Mouse (Mus musculus): ENCODE results near the gene Pnmt.

The Pnmt gene

DNA sequence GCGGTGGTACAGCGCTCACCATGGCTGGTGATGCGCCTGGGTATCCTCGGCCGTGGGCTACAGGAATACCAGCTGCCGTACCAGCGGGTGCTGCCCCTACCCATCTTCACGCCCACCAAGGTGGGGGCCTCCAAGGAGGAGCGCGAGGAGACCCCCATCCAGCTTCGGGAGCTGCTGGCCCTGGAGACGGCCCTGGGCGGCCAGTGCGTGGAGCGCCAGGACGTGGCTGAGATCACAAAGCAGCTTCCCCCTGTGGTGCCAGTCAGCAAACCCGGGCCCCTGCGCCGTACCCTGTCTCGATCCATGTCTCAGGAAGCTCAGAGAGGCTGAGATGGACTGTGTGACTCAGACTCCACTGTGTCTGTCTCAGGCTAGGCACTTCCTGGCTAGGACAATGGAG is 2.0 kb upstream of the Pnmt start:
- DNase-seq (ENCODE audit: low spot score) = no peak

DNA sequence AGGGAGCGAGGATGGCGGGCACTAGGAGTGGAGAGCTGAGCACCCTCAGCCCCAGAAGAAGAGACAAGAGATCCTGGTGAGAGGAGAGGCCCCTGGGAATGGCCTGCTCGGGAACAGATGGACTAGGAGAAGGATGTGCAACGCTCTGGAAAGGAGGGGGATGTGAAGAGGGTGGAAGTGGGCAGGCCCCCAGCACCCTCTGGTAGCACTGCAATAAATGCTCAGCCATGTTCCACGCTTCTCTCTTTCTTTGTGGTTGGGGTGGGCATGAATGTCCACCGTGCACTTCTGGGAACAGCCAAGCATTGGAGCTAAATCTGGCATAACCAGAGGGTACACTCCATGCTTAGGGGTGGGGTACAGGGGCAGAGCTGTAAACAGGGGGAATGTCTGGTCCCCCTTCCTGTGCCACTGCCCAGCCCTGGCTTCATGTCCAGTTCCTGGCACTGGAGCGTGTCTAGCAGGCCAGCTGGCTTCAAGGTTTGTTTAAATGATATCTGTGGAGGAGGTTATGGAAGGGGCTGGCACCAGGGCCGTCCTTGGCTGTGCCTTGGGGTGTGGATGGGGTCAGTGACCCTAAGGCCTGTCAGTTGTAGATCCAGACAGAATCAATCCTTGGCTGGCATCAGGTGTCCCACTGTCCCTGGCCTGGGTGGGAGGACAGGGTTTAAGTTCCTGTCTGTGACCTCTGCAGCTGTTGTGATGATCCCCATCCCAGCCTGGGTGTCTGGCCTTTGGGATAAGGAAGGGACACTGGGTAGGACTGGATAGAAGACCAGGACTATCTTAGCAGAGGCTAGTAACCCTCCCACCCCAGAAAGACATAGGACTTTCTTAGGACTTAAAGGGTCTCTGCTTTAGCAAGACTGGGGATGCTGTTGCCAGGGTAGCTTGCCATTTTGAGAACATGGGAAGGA is 1.3 kb upstream of the Pnmt start:
- DNase-seq (ENCODE audit: low spot score) = no peak

DNA sequence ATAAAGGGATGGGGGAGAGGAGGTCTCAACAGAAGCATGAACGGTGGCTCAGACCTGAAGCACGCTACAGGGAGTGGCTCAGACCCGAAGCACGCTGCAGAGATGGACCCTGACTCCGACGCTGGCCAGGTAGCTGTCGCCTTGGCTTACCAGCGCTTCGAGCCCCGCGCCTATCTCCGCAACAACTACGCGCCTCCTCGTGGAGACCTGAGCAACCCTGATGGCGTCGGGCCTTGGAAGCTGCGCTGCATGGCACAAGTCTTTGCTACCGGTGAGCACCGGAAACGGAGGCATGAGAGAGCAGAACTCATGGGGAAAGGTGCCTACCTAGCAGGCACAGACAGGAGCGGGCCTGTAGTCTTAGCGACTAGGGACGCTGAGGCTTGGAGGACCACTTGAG is 346 bp downstream of the Pnmt start:
- peak; percentile 38 for DNase-seq (ENCODE audit: low spot score)

DNA sequence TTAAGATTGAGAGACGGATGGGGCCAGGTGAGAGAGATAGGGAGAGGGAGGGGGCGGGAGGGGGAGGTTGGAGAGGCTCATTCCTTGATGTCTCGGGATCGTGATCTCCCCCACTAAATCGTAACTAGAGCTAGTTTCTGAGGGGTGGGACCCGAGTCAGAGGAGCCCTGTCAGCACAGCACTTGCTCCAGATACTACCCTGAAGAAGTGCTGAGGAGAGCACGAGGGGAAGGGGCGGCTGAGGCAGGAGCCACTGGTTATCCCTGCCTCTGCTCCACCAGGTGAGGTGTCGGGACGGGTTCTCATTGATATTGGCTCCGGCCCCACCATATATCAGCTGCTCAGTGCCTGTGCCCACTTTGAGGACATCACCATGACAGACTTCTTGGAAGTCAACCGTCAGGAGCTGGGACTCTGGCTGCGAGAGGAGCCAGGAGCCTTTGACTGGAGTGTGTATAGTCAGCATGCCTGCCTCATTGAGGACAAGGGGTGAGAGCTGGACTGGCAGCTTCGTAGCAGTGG is 867 bp downstream of the Pnmt start:
- no peak for DNase-seq (ENCODE audit: low spot score)

DNA sequence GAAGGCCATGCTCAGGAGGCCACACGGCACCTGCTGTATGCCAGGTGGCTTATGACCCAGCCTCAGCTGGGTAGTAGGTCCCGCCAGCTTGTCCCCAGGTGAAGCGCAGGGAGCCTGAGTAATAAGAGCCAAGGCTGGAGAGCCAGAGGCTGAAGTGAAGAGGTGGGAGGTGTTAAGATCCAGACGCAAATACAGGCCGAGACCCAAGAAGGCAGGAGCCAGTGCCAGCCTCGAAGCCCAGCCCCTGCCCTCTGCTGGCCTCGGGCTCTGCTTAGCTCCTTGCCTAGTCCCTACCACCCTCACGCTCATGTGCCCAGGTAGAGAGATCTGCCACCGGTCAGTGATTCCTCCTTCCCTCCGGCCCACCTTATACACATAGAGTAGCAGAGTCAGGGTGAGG is 2.0 kb downstream of the Pnmt start:
- no peak for DNase-seq (ENCODE audit: low spot score)

DNA sequence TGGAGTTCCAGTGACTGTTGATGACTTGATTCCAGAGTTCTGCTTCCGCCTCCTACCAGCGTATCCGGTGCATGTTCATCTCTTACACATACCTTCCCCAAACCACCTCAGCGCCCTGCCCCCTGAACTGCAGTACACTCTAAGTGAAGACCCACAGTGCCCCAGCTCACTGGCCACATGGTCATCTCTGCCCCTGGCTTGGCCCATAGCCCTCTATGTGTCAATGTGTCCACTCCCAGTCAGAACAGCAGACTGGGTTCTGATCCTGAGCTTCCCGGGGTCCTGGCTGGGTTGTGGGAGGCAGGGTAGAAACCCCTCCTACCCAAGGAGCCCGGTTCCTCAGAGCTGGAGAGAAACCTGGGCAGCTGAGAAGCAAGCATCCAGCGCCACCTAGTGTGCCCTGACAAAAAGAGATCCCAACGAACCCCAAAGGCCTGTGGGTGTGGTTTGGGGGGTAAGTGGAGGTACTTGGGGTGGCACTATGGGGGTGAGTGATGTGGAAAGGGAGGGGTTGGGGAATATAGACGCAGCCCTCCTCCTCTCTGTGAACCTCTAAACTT is 3.1 kb downstream of the Pnmt start:
- DNase-seq (ENCODE audit: low spot score) = peak; percentile 70

DNA sequence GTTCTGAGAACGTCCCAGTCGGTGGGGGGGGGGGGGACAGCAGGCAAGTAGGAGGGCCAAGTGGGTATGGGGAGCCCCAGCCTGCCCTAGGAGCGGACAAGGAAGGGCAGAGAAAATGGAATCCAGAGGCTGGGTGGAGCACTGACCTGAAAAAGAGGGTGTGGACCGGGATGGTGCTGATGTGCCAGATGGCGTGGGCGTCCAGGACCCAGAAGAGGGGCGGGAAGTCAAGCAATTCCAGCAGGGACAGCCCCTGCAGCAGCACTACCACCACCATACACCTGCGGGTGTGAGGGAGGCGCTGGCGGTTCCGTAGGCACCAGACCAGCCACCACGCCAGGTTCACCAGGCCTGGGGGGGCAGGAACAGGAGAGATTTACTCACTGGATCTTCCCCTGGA is 3.9 kb downstream of the Pnmt start:
- no peak for DNase-seq (ENCODE audit: low spot score)

DNA sequence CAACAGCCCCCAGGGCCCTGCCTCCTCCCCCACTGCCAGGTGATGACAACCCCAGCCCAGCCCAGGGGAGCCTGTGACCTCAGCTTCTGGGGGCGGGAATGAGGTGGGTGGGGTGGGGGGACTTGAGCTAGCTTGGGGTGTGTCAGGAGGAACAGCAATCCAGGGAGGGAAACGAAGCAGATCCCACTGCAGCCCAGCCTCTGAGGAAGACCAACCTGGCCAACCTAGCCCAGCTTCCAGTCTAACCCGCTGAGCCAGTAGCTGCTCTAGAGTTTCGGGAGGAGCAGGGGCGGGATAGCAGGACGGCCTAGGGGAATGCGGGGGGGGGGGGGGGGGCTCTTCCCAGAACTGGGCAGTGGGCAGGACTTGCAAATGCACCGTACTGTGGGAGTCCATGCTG is 5.8 kb downstream of the Pnmt start:
- DNase-seq (ENCODE audit: low spot score) = no peak

DNA sequence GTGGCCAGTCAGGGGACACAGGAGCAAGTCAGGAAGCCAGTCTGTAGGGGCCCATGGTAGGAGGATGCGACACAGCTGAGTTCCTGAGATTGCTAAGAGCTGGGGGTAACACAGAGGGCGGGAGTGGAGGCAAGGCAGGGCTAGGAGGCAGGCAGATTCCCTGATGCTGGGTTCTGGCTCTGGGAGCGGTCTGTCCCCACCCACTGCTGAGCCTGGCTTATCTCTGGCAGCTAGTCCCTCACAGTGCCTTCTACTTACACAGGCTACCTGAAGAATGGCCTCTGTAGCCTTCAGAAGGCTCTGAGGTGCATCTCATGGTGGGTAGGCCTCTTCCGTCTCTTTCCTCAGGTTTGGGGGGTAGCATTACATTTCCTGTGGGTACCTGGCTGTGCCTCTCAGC is 6.4 kb downstream of the Pnmt start:
- no peak for DNase-seq (ENCODE audit: low spot score)

DNA sequence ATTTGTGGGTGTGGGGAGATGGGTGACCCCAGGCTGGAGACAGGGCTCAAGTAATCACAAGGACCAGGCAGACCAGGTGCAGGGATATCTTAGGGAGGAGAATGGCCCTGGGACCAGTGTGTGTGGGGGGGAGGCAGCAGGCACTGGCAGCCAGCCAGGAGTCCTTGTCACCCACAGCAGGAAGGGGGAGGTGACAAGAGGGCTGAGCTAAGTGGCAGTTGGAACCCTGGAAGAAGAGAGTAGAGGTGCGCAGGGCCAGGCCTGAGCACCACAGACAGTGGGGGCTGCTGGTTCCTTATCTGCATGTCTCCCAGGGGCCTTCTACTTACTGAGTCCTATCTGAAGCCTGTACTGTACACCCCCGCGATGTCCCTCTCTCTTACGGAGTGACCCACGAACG is 7.1 kb downstream of the Pnmt start:
- DNase-seq (ENCODE audit: low spot score) = no peak

DNA sequence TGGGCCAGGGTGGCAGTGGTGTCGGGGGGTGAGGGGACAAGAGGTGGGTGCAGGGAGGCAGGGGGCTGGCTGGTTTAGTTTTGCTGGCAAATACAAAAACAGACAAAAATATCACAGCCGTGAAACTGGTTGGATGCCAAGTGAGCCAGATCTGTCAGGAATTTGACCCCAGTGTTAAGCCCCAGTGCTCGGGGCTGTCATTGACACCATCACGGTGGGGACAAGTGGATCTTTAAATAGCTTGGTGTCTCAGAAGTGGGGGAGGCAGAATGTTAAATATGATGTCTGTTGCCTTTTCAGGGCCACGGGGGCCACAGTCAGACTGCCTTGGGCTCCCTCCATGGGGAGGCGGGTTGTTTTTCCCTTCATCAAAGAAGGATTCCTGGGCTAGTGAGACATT is 8.1 kb downstream of the Pnmt start:
- DNase-seq (ENCODE audit: low spot score) = no peak

DNA sequence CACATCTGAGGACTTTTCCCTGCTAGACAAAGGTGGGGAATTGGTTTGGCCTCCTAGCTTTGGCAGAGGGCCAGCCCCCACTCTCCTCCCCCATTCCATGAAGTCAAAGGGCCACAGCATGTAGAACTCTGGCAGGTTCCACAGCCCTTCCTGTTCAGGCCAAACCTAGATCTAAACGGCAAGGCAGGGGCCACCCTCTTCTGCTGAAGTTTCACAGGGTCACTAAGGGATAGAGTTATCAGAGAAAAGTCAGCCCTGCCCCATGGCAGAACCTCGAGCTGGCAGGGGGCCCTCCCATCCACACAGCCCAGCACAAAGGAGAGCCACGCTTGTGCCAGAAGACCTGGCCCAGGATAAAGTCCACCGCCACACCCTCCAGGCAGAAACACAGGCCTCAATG is 8.8 kb downstream of the Pnmt start:
- DNase-seq (ENCODE audit: low spot score) = no peak

DNA sequence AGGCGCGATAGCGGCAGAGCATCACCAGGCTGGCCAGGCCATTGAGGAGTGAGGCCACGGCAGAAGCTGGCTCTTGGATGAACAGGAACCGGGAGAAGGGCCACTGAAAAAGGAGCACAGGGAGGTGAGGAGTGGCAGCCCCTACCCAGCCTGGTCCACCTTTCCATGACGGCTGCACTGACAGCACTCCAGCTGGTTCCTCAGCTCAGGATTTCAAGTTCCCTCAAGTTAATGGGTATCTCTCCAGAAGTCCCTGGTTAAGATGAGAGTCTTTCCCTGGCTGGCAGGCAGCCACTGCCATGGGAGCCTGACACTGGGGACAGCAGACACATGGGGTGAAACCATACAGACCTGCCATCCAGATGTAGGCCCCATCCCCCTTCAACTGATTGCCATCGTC is 11.7 kb downstream of the Pnmt start:
- DNase-seq (ENCODE audit: low spot score) = no peak

DNA sequence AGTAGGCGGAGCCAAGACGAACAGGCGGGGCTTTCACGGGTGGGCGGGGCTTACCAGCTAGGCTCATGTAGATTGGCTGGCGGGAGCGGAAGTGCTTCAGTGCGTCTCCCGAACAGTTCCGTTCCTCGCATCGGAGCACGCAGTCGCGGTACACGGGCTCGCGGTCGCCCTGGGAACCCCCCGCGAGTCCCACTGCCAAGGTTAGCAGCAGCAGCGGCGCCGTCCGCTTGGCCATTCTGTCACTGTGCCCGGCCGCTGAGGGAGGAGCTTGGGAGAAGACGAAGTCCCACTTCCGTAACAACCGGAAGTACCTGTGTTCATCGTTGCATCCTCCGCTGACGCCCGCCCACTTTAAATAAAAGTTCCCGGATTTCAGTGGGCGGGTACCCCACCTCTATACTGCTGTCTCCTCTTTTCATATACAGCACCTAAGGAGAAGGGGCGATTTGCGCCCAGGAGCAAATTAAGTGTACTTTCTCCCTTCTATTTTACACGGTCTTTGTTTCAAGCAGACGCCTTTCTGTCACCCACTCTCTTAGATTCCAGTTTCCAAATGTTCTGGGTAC is 14.0 kb downstream of the Pnmt start, which contains the start of gene Pgap3:
Gene Pgap3 (minus strand): TSS at position 330 of the 566 bp plus-strand sequence.
- DNase-seq (ENCODE audit: low spot score) = peak; percentile 94

DNA sequence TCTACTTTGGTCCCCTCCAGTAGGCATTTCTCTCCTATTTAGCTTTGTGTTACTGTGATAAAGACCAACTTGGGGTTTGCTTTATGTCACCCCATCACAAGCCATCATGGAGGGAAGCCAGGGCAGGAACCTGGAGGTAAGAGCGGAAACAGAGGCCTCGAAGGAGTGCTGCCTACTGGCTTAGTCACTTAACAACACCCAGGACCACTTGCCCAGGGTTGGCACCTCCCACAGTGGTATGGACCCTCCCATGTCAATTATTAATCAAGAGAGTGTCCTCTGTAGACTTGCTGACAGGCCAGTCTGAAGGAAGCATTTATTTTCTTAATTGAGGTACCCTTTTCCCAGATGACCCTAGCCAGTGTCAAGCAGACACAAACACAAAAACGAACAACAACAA is 14.6 kb downstream of the Pnmt start:
- DNase-seq (ENCODE audit: low spot score) = no peak

DNA sequence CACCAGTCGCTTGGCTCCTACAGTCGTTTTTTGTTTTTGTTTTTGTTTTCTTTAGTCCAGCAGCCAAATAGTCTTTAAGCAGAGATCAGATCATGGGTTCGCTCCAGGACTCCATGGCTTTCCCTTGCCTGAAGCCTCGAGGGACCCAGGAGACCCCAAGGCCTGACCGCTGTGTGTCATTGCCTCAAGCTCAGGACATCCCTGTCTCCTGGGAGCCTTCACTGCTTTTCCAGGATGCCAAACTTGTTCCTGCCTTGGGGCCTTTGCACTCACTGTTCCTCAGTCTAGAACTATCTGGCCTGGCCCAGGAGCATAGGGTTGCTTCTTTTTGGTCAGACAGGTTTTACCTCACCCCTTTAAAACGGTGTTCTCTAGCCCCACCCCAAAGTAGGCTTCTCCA is 20.4 kb downstream of the Pnmt start:
- no peak for DNase-seq (ENCODE audit: low spot score)

DNA sequence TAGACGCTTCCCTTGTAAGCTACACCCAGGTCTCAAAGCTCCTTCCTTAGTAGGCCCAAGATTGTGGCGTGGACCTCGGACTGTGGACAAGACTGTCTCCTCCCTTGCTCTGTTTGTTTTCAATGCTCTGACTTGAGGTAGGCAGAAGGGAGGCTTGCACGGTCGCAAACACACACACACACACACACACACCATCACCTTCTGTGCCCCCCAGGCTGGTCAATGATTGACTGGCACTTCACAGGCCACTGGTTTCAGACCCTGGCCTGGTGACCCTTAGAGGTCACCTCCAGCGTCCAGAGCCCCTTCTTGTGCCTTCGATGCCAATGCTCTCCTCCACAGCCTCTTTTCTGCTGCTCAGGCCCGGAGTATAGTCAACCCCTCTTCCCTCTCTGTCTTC is 22.6 kb downstream of the Pnmt start:
- no peak for DNase-seq (ENCODE audit: low spot score)

DNA sequence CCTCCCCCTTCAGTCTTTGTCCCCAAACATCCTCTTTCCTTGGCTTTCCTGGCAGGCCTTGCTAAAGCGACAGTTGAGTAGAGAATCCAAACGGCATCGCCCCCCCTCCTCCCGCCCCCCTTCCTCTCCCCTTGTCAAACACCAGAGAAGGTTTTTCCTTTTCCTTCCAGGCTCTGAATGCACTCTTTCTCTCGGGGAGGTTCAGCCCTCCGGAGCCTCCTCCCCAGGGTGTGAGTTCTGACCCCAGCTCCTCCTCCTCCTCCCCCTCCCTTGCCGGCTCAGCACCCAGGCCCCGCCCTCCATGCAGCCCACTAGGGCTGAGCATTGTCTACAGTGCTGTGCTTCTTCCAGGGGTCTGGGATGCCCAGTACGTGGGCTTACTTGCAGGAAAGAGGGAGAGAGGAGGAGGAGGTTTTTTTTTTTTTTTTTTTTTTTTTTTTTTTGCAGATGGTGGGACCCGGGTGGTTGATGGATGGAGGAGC is 23.1 kb downstream of the Pnmt start:
- peak; percentile 66 for DNase-seq (ENCODE audit: low spot score)

DNA sequence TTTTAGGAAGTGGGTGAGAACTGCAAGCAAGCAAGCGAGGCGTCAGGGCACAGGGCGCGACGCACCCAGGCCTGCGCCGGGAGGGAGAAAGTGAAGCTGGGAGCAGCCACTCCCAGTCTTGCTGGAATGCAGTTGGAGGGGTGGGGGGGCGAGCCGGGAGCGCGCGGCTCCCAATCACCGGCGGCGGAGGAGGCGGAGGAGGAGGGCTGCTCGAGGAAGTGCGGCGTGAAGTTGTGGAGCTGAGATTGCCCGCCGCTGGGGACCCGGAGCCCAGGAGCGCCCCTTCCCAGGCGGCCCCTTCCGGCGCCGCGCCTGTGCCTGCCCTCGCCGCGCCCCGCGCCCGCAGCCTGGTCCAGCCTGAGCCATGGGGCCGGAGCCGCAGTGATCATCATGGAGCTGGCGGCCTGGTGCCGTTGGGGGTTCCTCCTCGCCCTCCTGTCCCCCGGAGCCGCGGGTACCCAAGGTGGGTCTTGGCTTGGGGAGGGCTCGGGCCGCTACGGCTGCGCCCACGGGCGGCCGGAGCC is 26.1 kb downstream of the Pnmt start, which contains the start of gene Erbb2:
Gene Erbb2 (plus strand): TSS at position 198 of the 524 bp plus-strand sequence.
- peak; percentile 86 for DNase-seq (ENCODE audit: low spot score)

DNA sequence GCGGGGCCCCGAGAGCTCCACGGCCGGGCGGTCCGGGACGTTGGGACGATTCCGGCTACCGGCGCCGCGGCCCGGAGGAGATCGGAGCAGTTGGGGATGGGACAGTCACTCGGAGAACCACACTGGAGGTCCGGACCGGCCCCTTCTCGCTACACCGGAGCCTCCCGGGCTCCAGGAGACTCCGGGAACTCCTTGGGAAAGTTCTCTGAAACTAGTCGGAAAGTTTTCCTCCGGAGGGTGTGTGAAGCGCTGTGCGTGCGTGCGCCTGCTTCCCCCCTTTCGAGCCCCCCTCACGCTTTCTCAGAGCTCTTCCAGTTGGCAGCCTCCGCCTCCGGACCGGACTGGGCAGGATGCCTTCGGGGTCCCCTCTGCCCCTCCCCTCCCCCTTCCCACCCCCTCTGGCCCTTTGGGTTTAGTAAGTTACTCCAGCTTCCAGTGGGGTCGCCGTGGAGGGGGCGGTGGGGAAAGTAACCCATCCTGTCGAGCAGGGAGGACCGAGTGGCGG is 26.6 kb downstream of the Pnmt start:
- peak; percentile 49 for DNase-seq (ENCODE audit: low spot score)

DNA sequence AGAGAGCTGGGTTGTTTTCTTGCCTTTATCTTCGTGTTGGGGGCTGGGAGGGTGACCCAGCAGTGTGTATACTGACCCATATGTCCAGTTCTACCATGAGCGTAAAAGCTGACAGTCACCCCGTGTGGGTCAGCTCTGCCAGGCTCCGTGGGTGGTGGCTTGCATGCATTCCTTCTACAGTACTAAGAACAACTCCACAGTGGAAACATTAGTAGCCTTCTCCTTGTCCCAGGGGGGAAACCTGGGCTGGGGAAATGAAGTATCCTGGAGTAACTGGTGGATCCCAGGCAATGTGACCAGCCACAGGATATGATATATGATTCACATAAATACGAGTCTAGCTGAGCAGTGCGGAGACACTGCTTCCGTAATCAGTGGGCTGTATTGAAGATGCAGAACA is 27.5 kb downstream of the Pnmt start:
- DNase-seq (ENCODE audit: low spot score) = no peak

DNA sequence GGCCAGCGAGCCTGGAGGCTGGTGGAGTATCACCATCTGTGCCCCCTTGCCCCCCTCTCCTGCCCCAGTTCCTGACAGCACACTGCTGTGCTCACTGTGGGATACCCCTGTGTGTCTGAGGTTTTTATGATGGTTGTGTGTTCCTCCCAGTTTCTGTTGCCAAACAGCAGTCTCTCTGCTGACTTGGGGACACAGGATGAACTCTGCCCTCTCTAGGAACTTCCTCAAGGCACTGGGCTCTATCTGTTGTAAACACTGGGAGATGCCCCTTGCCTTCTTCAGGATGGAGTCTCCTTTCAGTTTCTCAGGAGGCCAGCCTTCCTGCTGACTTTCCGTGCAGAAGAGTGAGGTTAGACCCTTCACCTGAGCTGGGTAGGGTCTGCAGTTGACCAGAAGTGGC is 27.9 kb downstream of the Pnmt start:
- DNase-seq (ENCODE audit: low spot score) = no peak

All from embryo, embryonic 10 days (tissue).